Mouse (Mus musculus) hindbrain, embryonic 12.5 days (tissue): ENCODE data around the gene Unc119b. TPM values are rescaled to one million over a fixed set of nuclear protein-coding genes. Genes with fewer than 3 reads are reported as not detected.

Experiments used
- polyA plus RNA-seq: library from polyadenylated mRNA; unstranded; fragments of >200 nt; fragmentation: Nextera tagmentation; extraction: Ambion mirVana; gene quantifications from 2 replicates; pipeline ENCODE4 v1.2.1, GENCODE M21; 2016

Unc119b gene
- polyA plus RNA-seq, 1 experiment from 2014 or later = 62.0 TPM

Other genes with a start within 250 kb of the Unc119b start
- 2.0 and 3.0 TPM in 2 replicates for gene Oasl2, start 238.0 kb downstream of the Unc119b start, polyA plus RNA-seq
- 0.13 and 0.17 TPM in 2 replicates for gene Oasl1, start 211.7 kb downstream of the Unc119b start, polyA plus RNA-seq
- 66.7 and 72.0 TPM in 2 replicates for gene 2210016L21Rik, start 192.8 kb downstream of the Unc119b start, polyA plus RNA-seq
- gene Hnf1a, start 163.9 kb downstream of the Unc119b start, polyA plus RNA-seq = 0.06 TPM in 1 of 2 replicates, not detected in the other
- gene Sppl3, start 123.8 kb downstream of the Unc119b start, polyA plus RNA-seq = 27.5 and 31.1 TPM in 2 replicates
- 22.3 and 30.3 TPM in 2 replicates for gene Gm10401, start 36.7 kb downstream of the Unc119b start, polyA plus RNA-seq
- 38.7 and 41.9 TPM in 2 replicates for gene Acads, start 15.6 kb downstream of the Unc119b start, polyA plus RNA-seq
- 65.0 and 72.9 TPM in 2 replicates for gene Mlec, start 23.2 kb upstream of the Unc119b start, polyA plus RNA-seq
- gene Cabp1, start 59.4 kb upstream of the Unc119b start, polyA plus RNA-seq = 10.3 and 10.5 TPM in 2 replicates
- gene Pop5, start 100.9 kb upstream of the Unc119b start, polyA plus RNA-seq = 78.6 and 90.5 TPM in 2 replicates
- gene Rnf10, start 137.9 kb upstream of the Unc119b start, polyA plus RNA-seq = 197 and 202 TPM in 2 replicates
- 48.1 and 51.3 TPM in 2 replicates for gene Coq5, start 144.7 kb upstream of the Unc119b start, polyA plus RNA-seq
- 1,295 and 1,383 TPM in 2 replicates for gene Dynll1, start 166.0 kb upstream of the Unc119b start, polyA plus RNA-seq
- 306 and 309 TPM in 2 replicates for gene Srsf9, start 192.2 kb upstream of the Unc119b start, polyA plus RNA-seq
- gene Gatc, start 206.2 kb upstream of the Unc119b start, polyA plus RNA-seq = 31.6 and 38.6 TPM in 2 replicates
- gene Triap1, start 206.2 kb upstream of the Unc119b start, polyA plus RNA-seq = 49.5 and 54.5 TPM in 2 replicates
- gene Cox6a1, start 214.0 kb upstream of the Unc119b start, polyA plus RNA-seq = 728 and 823 TPM in 2 replicates